Mouse (Mus musculus) ES-E14 (cell line): ENCODE measurements around the gene Map4k3. TPM values are rescaled to one million over a fixed set of nuclear protein-coding genes. Genes with fewer than 3 reads are reported as not detected.

ENCODE experiments used
- total RNA-seq: library from RNA; depleted of rRNA; stranded (reverse); fragments of 300-350 nt; gene quantifications from 2 replicates; pipeline ENCODE4 v1.2.3, GENCODE M21; 2012; rRNA removed

The Map4k3 gene
- total RNA-seq, 1 experiment = 22.3 TPM

Other genes starting within 250 kb of the Map4k3 start
- 9.0 and 10.9 TPM in 2 replicates for gene Sos1, start 248.0 kb downstream of the Map4k3 start, total RNA-seq
- 0.49 and 0.85 TPM in 2 replicates for gene Cdkl4, start 150.7 kb downstream of the Map4k3 start, total RNA-seq
- 0.40 and 0.53 TPM in 2 replicates for gene Tmem178, start 216.1 kb upstream of the Map4k3 start, total RNA-seq